Mouse (Mus musculus) cerebellum, adult 18-20 months (tissue): ENCODE measurements at regions not wholly inside any gene's neighbourhood (a gene's known extent, or its start where the extent isn't known, plus 50 kb on each side); places are given as distances from the start of the nearest gene placed in this dataset.

ENCODE experiments used
- DNase-seq, 2 experiments: peaks; one replicate each; pipeline ENCODE4 v3.0.0; 2021

DNA sequence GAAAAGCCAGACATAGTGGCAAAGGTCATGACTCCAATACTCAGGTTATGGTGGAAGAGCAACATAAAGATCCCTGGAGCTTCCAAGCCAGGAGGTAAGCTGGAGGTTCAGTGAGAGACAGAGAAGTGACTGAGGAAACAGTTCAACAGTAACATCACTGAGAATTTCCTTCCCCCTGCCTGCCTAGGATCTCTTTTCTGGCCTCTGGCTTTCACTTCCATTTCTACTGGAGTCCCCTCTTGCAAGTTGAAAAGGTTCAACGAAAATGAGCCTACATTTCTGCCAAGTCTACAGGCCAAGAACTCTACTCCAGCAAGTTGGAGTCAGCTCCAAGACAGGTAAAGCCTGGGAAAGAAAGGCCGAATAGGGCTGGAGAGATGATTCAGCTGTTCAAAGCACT lies 293.0 kb downstream of the Epha4 start:
- no peak for DNase-seq

DNA sequence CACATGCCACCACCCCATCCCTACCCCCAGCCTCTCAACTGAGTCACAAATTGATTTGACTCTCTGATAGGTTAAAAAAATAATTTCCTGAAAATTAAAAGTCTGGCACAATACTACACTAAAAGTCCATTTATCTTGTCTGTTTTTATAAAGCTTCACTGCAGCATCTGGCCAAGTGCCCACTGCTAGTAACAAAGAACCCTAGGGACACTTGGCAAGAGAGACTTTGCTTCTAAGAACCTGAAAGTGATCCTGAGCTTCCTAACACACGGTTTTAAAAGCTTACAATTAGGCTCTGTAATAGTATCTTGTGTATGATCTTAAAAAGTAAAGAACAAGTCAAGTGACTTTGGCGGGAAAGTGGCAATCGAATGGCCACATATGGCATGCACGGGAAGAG lies 288.3 kb downstream of the Epha4 start:
- DNase-seq = no peak

DNA sequence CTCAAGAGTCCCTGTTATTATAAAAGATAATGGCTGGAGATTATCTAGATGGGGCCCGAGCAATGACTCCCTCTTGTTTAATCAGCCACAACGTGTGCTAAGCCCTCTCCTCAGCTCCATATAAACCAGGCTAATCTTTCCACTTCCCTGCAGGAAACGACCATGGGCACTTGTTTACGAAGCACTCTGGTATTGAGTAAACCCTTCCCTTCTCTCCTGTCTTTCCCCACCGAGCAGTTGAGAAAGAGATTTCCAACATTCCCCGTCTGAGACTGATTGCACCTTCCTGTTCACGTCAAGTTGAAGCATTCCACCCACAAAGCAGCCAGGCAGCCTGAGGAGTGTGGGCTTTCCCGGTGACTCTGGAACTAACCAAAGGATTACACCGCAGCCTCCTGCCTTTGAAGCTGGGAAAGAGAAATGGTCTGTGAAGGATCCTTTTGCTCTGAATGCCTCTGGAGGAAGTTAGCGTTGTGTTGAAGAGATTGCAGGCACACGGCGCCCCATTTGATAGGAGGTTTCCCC lies 287.8 kb downstream of the Epha4 start:
- no peak for DNase-seq

DNA sequence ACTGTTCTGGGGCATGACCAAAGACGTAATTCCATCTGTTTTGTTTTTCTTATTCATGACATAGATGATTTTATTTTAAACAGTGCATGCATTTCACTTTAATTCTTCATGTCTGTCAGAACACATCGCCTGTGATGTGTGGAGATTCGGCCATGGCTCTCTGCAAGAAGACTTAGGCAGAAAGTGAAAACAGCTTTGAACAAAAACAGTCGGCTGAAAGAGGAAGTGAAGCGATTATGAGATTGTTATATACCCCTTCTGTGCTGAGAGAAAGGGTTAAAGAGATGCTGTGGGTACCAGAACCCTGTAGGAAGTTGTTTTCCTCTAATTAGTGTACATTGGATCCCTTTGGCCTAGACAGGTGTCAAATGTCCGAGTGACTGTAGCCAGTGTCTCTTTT lies 287.1 kb downstream of the Epha4 start:
- DNase-seq = no peak

DNA sequence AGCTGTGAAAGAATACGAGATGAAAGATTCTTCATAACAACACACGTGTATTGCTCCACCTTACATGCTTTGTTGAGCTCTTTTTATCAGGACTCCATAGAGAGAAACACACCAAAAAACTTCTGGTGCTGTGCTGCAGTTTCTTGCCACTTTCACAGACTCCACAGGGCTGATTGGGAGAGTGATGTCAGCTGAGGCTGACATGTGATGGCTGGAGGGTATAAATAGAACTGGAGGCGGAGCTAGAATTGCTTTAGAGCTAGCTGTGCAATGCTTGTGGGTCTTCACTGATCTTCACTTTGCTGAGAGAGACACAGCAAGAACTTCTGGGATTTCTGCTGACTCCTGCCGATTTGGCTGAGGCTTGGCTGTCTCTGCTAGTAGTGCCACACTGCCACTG lies 285.3 kb downstream of the Epha4 start:
- DNase-seq = no peak

DNA sequence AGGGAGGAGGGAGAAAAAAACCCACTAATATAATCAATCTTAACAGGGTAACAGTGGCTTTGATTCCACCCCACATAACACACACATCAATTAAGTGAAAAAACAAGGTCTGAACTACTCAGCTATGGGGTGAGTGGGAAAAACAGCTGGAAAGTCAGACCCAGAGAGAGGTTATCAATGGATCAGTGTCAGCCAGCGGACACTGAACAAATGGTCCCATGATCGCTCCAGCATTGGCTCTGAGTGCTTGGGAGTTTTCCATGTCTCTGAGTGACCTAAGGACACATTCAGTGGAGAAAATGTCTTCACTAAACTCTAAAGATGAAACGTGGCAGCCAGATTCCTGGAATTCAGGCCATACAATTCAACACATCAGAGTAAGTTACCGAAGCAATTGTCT lies 281.9 kb downstream of the Epha4 start:
- no peak for DNase-seq

DNA sequence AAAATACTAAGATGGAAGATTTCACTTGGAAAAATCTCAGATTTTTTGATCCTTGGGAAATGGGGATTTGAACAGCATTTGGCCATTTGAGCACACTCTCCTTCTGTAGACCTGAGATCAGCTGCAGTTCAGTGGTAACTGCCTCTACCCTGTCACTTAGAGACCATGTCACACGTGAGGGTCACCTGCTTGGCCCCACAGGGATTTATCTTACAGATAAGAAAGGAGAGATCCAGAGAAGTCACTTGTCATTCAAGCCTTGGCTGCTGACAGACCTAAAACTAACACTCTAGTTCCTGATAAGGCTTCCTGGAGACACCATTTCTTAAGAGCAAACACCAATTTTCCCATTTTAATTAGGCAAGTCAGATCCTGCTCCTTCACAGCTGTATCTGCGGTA lies 270.2 kb downstream of the Epha4 start:
- DNase-seq = no peak

DNA sequence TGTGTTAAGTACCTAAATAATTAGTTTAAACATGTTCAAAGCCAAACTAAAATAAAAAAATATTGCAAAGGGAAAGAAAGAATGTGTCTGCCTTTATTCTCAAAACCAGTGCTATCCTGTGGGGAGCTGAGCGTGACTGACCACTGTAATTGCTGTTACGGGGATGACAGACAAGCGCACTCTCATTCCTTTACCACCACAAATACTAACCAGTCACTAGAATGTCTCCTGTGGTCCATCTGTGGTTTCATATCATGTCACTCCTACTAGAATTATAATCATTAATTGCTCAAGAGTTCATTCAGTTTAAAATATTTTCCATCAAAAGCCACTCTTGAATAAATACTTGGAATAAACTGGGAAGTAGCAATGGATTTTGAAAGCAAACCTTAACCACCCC lies 268.8 kb downstream of the Epha4 start:
- no peak for DNase-seq

DNA sequence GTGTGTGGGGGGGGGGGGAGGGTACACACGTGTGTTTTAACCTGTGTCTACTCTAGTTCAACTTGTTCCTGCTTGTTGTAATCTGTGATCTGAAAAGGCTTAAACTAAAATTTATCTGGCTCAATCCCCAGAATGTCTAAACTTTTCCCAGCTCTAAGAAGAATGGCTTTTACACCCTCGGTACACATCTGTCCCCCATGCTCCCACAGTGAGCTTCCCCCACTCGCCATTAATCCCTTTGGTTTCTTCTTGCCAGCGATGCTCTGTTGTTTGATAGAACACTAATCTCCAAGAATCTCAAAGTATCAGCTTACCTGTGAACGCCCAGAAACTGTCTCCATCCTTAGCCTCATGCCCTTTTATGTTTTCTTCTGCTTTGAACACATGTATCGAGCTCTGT lies 260.6 kb downstream of the Epha4 start:
- DNase-seq = no peak

DNA sequence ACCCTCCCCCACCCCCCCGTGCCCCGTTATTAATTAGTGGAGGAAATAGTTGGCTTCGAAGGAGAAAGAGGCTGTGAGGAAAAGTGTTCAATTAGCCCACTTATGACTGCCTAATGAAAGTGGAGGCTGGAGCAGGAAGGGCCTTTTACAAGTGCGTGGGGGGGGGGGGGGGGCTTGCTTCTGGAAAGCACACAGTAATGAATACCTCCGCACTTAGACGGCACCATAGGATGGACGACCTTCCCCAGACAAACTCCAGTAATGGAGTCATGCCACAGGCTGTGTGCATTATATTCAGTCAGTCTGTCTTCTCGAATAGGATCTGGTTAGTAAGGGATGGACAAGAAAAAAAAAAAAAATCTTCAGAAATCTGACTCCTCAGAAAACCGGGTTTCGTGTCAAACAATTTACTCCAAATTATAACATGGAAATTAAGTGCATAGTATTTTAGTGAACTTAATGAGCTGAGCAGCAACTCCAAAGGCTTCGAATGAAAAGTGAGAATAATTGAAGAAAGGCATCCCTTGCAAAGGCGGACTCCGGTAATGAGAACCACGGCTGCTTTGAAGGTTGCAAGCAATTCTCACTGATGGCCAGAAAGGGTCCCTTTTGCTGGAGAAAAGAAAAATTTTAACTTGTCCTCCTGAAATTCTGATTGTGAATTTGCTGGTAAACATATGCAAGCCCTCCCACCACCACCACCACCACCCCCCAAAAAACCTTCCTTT lies 258.6 kb downstream of the Epha4 start:
- DNase-seq = no peak

DNA sequence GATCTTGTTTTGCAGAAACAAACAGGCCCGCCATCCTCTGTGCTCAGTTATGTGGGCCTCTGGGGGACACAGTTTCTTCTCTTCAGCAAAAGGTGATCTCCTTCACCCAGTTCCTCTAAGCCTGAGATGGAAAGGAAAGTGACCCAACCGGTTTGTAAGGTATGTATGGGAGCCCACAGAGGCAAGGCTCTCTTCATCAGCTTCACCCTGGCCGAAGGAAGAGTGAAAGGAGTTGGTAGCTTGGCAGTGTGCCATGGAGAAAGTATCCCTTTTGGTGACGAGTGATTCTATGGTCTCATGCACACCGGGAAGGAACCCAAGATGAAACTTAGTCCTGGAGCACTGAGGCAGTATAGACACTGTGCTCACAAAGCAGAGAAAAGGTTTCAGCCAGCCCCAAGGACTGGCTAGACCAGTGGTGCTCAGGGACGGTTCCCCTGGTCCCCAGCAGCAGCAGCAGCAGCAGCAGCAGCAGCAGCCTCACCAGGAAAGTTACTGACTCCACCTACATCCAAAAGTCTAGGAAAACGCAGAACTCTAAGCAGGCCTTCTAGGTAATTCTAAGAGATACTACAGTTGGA lies 256.1 kb downstream of the Epha4 start:
- DNase-seq = no peak

DNA sequence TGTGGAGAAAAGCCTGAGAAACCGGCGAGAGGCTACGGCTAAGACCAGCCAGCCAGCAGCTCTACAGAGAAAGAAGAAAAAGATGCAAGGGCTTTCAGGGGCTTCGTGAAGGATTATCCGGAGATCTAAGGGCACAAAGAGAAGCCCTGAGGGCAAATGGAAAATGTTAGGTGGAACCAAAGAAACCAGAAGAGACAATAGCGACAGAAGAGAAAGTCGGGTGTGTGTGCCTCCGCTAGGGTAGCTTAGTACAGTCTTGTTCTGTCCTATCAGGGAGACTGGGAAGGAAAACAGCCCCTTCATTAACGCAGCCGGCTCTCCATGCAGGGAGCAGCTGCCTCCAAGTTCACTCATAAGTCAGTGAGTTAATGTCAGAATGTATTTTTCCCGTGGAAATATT lies 255.1 kb downstream of the Epha4 start:
- DNase-seq = no peak

DNA sequence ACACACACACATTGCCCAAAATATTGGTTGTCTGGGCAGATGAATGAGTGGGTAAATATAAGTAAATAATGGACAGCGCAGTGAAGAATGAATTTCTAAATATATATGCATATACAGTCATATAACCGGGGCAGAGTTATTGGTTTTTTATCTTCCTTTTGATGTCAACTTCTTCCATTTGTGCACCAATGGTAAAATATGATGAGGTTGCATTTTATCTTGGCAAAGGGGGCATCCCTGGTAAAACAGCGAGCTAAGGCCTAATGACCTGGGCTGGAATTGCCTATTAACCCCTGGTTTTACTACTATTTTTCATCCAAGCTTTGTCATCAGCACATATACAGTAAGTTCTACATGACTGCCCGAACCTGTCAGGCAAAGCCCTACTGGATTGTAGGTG lies 253.2 kb downstream of the Epha4 start:
- no peak for DNase-seq

DNA sequence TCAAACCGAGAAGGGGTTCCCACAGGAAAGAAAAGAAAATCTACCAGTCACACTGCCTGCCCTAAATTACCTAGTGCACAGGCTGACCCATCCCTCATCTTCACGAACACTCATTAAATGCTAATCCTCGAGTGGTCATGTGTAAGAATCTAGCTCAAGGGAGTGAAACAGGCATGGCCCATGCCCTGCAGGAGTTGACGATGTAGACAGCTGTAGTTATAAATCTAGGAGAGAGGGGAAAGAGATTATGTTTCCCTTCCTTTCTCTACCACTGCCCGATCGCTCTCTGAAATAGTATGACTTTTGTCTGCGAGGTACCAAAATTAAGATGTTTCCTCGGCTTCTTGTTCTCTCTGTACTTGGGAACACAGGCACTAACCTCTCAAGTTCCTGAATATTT lies 249.2 kb downstream of the Epha4 start:
- no peak for DNase-seq

DNA sequence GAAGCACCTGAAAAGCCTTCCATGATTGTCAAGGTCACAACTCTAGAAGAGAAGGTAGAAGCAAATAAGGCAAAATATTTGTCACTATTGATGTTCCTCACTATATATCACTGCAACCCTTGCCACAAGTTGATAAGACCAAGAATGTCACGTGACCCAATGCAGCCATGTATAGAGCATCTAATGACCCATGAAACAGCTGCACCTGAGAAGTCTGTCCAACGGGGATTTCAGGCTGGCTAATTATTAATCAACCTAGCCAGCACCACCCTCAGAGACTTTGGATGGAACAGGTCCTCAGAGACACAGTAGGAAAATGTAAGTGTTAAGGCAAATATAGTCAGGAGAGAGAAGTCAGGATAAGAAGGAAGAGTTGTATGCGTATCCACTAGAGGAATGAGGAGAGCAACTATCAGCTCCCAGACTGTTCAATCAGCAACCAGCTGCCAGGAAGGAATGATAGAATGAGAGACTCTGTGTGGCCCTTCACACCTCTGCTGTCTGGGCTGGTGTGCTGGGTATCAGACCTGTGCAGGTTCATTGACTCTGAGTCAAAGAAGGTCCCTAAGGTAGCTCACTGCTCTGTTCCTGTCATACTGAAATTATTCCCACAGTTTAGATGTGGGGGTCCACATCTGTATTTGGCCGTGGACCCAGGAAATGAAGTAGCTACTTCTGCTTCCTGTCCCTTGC lies 247.4 kb downstream of the Epha4 start:
- no peak for DNase-seq

DNA sequence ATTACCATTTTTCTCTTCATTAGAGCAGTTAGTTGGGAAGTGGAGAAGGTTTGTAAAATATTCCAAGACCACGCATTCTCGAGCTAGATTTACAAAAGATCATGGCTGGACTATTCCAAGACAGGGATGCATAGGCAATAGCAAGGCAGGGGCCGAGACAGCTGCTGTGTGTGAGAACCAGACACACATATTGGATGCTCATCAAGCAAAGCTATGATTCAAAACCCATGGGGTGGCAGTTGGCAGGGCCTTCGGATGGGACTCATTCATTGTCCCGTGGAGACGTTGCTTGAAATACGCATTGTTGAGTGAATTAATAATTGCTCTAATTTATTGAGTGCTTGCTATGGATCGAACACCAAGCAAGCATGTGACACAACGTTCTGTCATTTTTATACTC lies 239.6 kb downstream of the Epha4 start:
- no peak for DNase-seq

DNA sequence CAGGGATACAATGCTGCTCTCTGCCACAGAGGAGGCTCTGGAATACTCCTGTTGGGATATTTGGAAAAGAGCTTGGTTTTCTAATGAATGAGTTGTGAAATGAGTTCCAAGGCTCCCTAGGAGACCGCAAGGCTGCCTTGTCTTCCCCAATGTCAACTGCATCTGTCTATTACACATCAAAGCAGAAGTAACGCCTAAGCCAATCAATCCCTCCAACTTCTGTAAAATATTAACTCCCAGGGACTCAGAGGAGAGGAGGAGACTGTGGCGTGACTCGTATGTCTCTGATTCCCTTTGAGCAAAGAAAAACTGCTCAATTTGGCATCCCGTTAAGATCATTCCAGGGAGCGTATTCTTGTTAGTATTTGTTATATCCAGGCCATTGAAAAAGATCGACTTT lies 235.3 kb downstream of the Epha4 start:
- DNase-seq = no peak

DNA sequence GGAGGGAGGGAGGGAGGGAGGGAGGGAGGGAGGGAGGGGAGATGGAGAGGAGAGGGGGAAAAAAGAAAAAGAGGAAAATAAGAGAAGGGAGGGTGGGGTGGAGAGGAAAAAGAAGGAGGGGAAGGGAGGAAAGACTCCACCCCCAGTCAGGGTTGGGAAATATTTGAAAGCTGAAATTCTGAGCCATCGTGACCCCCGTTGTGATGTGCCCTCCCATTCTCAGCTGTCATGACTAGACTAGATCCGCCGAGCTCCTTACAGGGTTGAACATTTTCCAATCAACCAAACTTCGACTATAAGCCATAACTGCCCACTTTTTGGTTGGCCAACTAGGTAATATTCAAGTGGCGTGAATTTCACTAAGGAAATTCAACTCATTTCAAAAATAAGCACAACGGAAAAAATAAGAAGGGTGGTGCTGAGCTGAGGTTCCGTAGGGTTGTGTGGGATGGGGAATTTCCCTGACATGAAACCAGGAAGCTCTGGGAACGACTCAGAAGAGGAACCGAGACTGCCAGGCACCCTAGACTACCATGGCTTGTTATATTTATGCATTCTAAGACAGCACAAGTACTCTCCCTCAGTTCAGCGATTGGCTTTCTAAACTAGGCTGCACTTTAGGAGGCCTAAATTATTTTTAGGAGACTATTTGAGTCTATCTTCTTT lies 234.4 kb downstream of the Epha4 start:
- no peak for DNase-seq

DNA sequence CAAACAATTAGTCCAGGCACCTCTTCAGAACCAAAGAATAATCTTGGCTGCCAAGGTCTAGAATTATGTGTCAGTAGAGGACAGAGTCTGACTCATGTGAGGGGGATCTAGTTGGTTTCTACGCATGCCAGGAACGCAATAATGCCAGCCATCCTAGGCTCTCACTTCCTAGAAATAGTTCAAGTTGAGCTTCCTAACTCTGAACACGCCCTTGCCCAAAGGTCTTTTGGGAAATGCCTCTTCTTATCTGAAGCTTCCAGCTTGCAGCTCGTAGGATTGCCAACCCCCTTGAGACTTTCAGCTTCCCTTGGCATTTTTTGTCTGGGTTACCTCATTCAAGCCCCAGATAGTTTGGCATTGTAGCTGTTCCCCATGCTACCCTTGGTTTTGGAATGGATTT lies 233.1 kb downstream of the Epha4 start:
- no peak for DNase-seq

DNA sequence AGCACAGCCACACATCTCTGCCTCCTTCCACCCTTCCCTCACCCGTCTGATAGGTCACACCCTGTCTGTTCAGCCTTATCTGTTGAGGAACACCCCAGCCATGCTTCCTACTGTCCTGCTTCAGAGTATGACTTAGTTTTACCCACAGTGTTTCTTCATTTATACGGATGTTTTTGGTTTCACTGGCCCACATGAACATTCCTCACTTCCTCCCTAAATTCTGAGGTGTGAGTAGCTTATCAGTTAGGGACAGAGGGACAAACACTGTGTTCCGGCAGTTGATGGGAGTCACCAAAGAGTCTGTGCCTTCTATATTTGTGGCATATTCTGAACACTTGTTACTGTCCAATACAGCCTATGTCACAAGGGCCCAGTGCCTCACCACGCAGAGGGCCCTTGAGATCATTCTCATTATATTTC lies 216.2 kb downstream of the Epha4 start:
- DNase-seq = no peak

DNA sequence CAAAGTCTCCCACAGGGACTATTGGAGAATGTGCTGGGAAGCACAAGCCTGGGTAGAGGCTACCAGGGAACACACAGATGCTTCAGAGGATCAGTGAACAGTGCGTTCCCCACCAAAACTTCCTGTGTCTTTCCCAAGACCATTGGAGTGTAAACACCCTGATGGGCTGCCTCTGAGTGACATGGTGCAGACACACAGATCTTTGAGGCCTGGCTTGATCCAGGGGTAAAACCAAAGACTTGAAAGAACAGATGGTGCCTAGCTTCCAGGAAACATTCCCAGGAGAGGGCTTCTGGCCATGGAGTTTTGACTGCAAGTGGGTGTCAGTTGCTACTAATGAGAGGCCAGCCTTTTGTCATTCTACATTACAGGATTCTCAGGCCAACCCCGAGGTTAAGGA lies 214.1 kb downstream of the Epha4 start:
- DNase-seq = no peak

DNA sequence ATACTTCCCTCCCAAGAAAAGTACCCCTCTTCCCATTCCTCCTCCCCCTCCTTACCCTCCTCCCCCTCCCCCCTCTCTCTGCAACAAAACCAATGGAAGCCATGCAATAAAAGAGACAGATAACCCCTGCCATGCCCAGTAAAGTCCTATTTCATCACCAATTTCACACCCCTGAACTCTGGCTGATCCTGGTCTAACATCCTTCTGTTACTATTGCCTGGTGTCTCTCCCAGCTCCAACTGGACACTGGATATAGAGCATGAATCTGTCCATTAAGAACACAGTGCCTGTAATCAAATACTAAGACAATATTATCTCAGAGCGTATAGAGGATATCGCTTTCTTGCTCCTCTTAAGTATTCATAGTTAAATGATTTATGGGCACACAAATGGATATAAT lies 210.1 kb downstream of the Epha4 start:
- no peak for DNase-seq

DNA sequence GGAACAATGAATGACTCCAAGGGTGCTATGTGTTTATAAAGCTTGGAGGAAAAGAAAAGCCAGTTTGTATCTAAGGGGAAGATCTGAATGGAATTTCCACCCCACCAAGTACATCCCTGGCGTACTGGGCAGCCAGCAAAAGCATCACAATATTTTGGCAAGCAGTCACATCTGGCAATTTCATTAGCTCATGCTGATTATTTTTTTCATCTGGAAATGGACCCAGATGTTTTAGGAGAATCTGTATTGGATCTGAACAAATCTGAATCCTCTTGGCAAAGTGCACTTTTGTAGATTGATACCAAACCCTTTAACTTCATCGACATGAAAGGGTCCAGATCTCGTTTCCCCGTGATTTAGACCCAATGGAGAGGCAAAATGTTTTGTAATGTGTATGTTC lies 207.1 kb downstream of the Epha4 start:
- no peak for DNase-seq

DNA sequence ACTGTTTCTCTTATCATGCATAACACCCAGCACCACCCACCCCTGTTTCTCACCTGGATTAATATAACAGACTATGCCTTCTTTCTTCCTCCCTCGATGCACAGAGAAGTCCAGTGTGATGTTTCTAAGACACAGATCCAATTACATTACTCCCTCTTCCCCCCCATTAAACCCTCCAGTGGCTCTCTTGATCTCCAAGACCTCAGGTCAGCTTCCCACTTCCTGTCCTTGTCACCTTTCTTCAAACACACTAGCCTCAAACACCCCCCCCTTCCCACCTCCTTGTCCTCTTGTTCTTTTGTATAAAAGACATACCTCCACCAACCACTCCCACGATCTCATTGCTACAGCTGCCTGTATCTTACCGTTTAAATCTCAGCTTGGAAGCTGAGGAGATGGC lies 201.8 kb downstream of the Epha4 start:
- no peak for DNase-seq
